9 mouse cellular contexts compared by ENCODE assay signal in the genomic region with DNA sequence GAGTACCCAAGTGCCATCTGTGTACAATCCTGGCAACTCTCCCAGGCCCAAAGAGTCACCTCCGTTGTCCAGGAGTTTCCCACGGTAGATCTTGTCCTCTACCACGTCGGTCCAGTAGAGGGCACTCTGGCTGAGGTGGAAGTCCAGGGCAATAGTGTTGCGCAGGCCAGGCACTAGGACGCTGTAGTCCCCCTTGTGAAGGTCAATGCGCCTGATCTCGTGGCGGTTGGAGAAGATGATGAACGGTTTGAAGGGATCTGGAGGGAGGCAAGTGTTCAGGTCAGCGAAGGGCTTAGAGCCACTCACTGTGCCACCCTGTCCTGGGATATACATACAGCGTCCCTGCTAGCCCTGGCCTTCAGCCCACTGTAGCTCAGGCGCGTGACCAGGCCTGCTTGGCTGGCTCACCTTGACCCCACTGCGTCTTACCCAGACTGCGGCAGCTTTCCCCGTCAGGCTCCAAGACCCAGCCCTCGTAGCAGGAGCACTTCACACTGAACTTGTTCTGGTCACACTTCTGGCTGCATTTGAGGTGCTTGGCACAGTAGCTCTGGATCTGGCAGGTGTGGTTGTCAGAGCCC. TPM values are rescaled to one million over a fixed set of nuclear protein-coding genes. Genes with fewer than 3 reads are reported as not detected.
DNase-seq lines count a peak whose midpoint lies in the region; ATAC-seq and TF ChIP-seq lines count a peak whose summit lies in the region.
"Had no signal": no experiment of that assay in that cellular context is flagged by ENCODE, and none has a peak within 500 bp of the region (broad histone marks: within the 10 kb centered on the region; RNA-seq: fewer than 3 reads in every experiment).

No protein-coding gene starts in this region.

- no peak overlapping the region for H3K4me2 ChIP-seq in neural tube, embryonic 15.5 days
- no peak overlapping the region for H3K4me2 ChIP-seq in liver, embryonic 14.5 days (ENCODE audit: low read depth)
- H3K4me2 ChIP-seq: liver, embryonic 15.5 days had no signal

- no peaks in the 10 kb centered on the region for H3K4me1 ChIP-seq in neural tube, embryonic 15.5 days
- H3K4me1 ChIP-seq in embryonic facial prominence, embryonic 10.5 days: no peaks in the 10 kb centered on the region
- H3K4me1 ChIP-seq in liver, embryonic 14.5 days (replicated peaks; ENCODE audit: control insufficient read depth in 2 of 2, insufficient read depth in 2 of 2, low read length in 1 of 2): no peaks in the 10 kb centered on the region

- ATAC-seq in neural tube, embryonic 15.5 days (ENCODE audit: low FRiP score): no peak
- peak; percentile 74 to 85 for ATAC-seq in hematopoietic stem cell, adult 5-6 weeks (replicated peaks in 1 of 2; ENCODE audit: insufficient read depth in 1 of 2, low FRiP score in 2 of 2, low TSS enrichment in 1 of 2, low read depth in 1 of 2, poor library complexity in 2 of 2, severe bottlenecking in 2 of 2)
- no peak for ATAC-seq in liver, embryonic 14.5 days (ENCODE audit: insufficient read depth)

- H3K27me3 ChIP-seq in neural tube, embryonic 15.5 days (replicated peaks): no peaks in the 10 kb centered on the region
- no peaks in the 10 kb centered on the region for H3K27me3 ChIP-seq in embryonic facial prominence, embryonic 10.5 days (replicated peaks; ENCODE audit: low read depth, poor library complexity, severe bottlenecking)
- H3K27me3 ChIP-seq in liver, embryonic 14.5 days (ENCODE audit: control insufficient read depth, insufficient read depth, low read length): no peaks in the 10 kb centered on the region
- H3K27me3 ChIP-seq: liver, embryonic 15.5 days had no signal

- no peak overlapping the region for H3K9ac ChIP-seq in neural tube, embryonic 15.5 days (replicated peaks)
- H3K9ac ChIP-seq in liver, embryonic 14.5 days (replicated peaks): no peak overlapping the region
- H3K9ac ChIP-seq: liver, embryonic 15.5 days had no signal

- H3K4me3 ChIP-seq in neural tube, embryonic 15.5 days (replicated peaks): no peak overlapping the region
- H3K4me3 ChIP-seq in embryonic facial prominence, embryonic 10.5 days: no peak overlapping the region
- no peak overlapping the region for H3K4me3 ChIP-seq in liver, embryonic 14.5 days (ENCODE audit: insufficient read depth in 1 of 2, low read depth in 2 of 2, low read length in 2 of 2)
- H3K4me3 ChIP-seq: liver, embryonic 15.5 days had no signal

- WGBS in neural tube, embryonic 15.5 days: 62% methylated on average over 18 of the region's 18 CpGs
- 69% methylated on average over 18 of the region's 18 CpGs for WGBS in embryonic facial prominence, embryonic 10.5 days
- WGBS in liver, embryonic 14.5 days (ENCODE audit: insufficient replicate concordance): 49% methylated on average over 18 of the region's 18 CpGs

- no peak overlapping the region for H3K27ac ChIP-seq in neural tube, embryonic 15.5 days (replicated peaks)
- no peak overlapping the region for H3K27ac ChIP-seq in embryonic facial prominence, embryonic 10.5 days (replicated peaks)
- no peak overlapping the region for H3K27ac ChIP-seq in liver, embryonic 14.5 days
- H3K27ac ChIP-seq: liver, embryonic 15.5 days had no signal

- no peaks in the 10 kb centered on the region for H3K9me3 ChIP-seq in neural tube, embryonic 15.5 days (replicated peaks)
- H3K9me3 ChIP-seq in embryonic facial prominence, embryonic 10.5 days: no peaks in the 10 kb centered on the region
- H3K9me3 ChIP-seq in liver, embryonic 14.5 days (ENCODE audit: control insufficient read depth, low read length): no peaks in the 10 kb centered on the region
- H3K9me3 ChIP-seq: liver, embryonic 15.5 days had no signal

- H3K36me3 ChIP-seq in neural tube, embryonic 15.5 days: peaks cover 99% of the 10 kb centered on the region
- H3K36me3 ChIP-seq in embryonic facial prominence, embryonic 10.5 days (replicated peaks): peaks cover 100% of the 10 kb centered on the region
- H3K36me3 ChIP-seq in liver, embryonic 14.5 days (replicated peaks; ENCODE audit: control insufficient read depth, insufficient read depth, low read depth): no peaks in the 10 kb centered on the region

- DNase-seq in neural tube, embryonic 10.5 days (ENCODE audit: extremely low spot score, low spot score): peak; percentile 42
- peak; percentile 92 for DNase-seq in adrenal gland, postnatal 14 days
- DNase-seq in embryonic facial prominence, embryonic 10.5 days (ENCODE audit: low spot score): peak; percentile 57
- DNase-seq in liver, embryonic 14.5 days (ENCODE audit: low read depth in 3 of 3, low spot score in 3 of 3): peak in 1 of 3 experiments; percentile 22
- DNase-seq in ovary, postnatal 36 days (ENCODE audit: low spot score): peak; percentile 77
- peak; percentile 75 for DNase-seq in urinary bladder, postnatal 25 days (ENCODE audit: low spot score)

- peak; percentile 83 for TF ChIP-seq CTCF in liver, embryonic 14.5 days (IDR thresholded peaks at IDR 0.05; ENCODE audit: low read depth)

- no peak for TF ChIP-seq EP300 in liver, embryonic 14.5 days (IDR thresholded peaks at IDR 0.05; ENCODE audit: low read depth)

RNA-seq across cellular contexts. Expression of gene Nxph4, which starts 42.1 kb away (rescaled TPM):
- polyA plus RNA-seq in neural tube, embryonic 15.5 days (2015; fragmentation: Nextera tagmentation; extraction: Ambion mirVana): 80.4 and 102 TPM in 2 replicates
- 7.4 and 8.0 TPM in 2 replicates for total RNA-seq in adrenal gland, postnatal 14 days (2021)
- 5.2 and 9.7 TPM in 2 replicates for polyA plus RNA-seq in embryonic facial prominence, embryonic 10.5 days (2016; fragmentation: Nextera tagmentation; extraction: Ambion mirVana)
- 0.31 TPM in 1 of 2 replicates, not detected in the other for total RNA-seq in hematopoietic stem cell, adult 5-6 weeks (2017)
- polyA plus RNA-seq in liver, embryonic 14.5 days (2012; rRNA removed): not detected in 2 replicates
- polyA plus RNA-seq in liver, embryonic 14.5 days (2014; fragmentation: Nextera tagmentation; extraction: Ambion mirVana): 0.13 TPM in 1 of 2 replicates, not detected in the other
- polyA plus RNA-seq: liver, embryonic 15.5 days had no signal

RNA-seq across cellular contexts. Expression of gene Lrp1, which starts 44.5 kb away (rescaled TPM):
- polyA plus RNA-seq in neural tube, embryonic 15.5 days (2015; fragmentation: Nextera tagmentation; extraction: Ambion mirVana): 102 and 108 TPM in 2 replicates
- total RNA-seq in adrenal gland, postnatal 14 days (2021): 138 and 201 TPM in 2 replicates
- polyA plus RNA-seq in embryonic facial prominence, embryonic 10.5 days (2016; fragmentation: Nextera tagmentation; extraction: Ambion mirVana): 66.6 and 70.6 TPM in 2 replicates
- 1.2 and 8.6 TPM in 2 replicates for total RNA-seq in hematopoietic stem cell, adult 5-6 weeks (2017)
- 14.1 and 18.2 TPM in 2 replicates for polyA plus RNA-seq in liver, embryonic 14.5 days (2012; rRNA removed)
- 13.2 and 16.1 TPM in 2 replicates for polyA plus RNA-seq in liver, embryonic 14.5 days (2014; fragmentation: Nextera tagmentation; extraction: Ambion mirVana)

RNA-seq across cellular contexts. Expression of gene Shmt2, which starts 54.2 kb away (rescaled TPM):
- polyA plus RNA-seq in neural tube, embryonic 15.5 days (2015; fragmentation: Nextera tagmentation; extraction: Ambion mirVana): 50.4 and 69.9 TPM in 2 replicates
- total RNA-seq in adrenal gland, postnatal 14 days (2021): 50.9 and 57.3 TPM in 2 replicates
- 110 and 129 TPM in 2 replicates for polyA plus RNA-seq in embryonic facial prominence, embryonic 10.5 days (2016; fragmentation: Nextera tagmentation; extraction: Ambion mirVana)
- 72.9 and 77.9 TPM in 2 replicates for total RNA-seq in hematopoietic stem cell, adult 5-6 weeks (2017)
- polyA plus RNA-seq in liver, embryonic 14.5 days (2012; rRNA removed): 81.0 and 88.6 TPM in 2 replicates
- 82.7 and 88.2 TPM in 2 replicates for polyA plus RNA-seq in liver, embryonic 14.5 days (2014; fragmentation: Nextera tagmentation; extraction: Ambion mirVana)

Comparison
In these comparisons a context has a peak if more than half of its experiments do, and no peak if none do; other contexts are left out.
1. ATAC-seq: peak in hematopoietic stem cell, adult 5-6 weeks (2 of 2); none in neural tube, embryonic 15.5 days (single experiment) and liver, embryonic 14.5 days (single experiment).